ENCODE assay signal across 16 mouse cellular contexts in genomic region chr1:78192217-78192735, GRCm38 (mm10). TPM values are rescaled to one million over a fixed set of nuclear protein-coding genes. Genes with fewer than 3 reads are reported as not detected.
DNase-seq lines count a peak whose midpoint lies in the region; ATAC-seq and TF ChIP-seq lines count a peak whose summit lies in the region.
"Had no signal": no experiment of that assay in that cellular context is flagged by ENCODE, and none has a peak within 500 bp of the region (broad histone marks: within the 10 kb centered on the region; RNA-seq: fewer than 3 reads in every experiment).

No protein-coding gene starts in this region.

- H3K27me3 ChIP-seq in embryonic facial prominence, embryonic 10.5 days (replicated peaks; ENCODE audit: low read depth, poor library complexity, severe bottlenecking) = peaks cover 98% of the 10 kb centered on the region
- peaks cover 79% of the 10 kb centered on the region for H3K27me3 ChIP-seq in embryonic facial prominence, embryonic 14.5 days (replicated peaks; ENCODE audit: control insufficient read depth, insufficient read depth, low read length)
- peaks cover 18% of the 10 kb centered on the region for H3K27me3 ChIP-seq in hindbrain, postnatal 0 days (ENCODE audit: insufficient read depth, low read length)

- peak overlapping the region; percentile 65 for H3K4me3 ChIP-seq in embryonic facial prominence, embryonic 10.5 days
- H3K4me3 ChIP-seq in embryonic facial prominence, embryonic 14.5 days (ENCODE audit: low read depth, low read length) = peak overlapping the region; percentile 62
- peak overlapping the region; percentile 51 for H3K4me3 ChIP-seq in hindbrain, postnatal 0 days (ENCODE audit: low read length)
- H3K4me3 ChIP-seq: liver, embryonic 15.5 days had no signal

- 23% methylated on average over 19 of the region's 19 CpGs for WGBS in embryonic facial prominence, embryonic 10.5 days
- 21% methylated on average over 19 of the region's 19 CpGs for WGBS in embryonic facial prominence, embryonic 14.5 days
- 21% methylated on average over 19 of the region's 19 CpGs for WGBS in hindbrain, postnatal 0 days

- no peak for TF ChIP-seq CTCF in hindbrain, postnatal 0 days (IDR thresholded peaks at IDR 0.05; ENCODE audit: low read depth)

- H3K9ac ChIP-seq in embryonic facial prominence, embryonic 14.5 days (ENCODE audit: low read depth, low read length) = peak overlapping the region; percentile 87
- peak overlapping the region; percentile 51 for H3K9ac ChIP-seq in hindbrain, postnatal 0 days (replicated peaks; ENCODE audit: low read length)
- H3K9ac ChIP-seq: liver, embryonic 15.5 days had no signal

- no peaks in the 10 kb centered on the region for H3K9me3 ChIP-seq in embryonic facial prominence, embryonic 10.5 days
- no peaks in the 10 kb centered on the region for H3K9me3 ChIP-seq in embryonic facial prominence, embryonic 14.5 days (ENCODE audit: control insufficient read depth, low read length)
- H3K9me3 ChIP-seq in hindbrain, postnatal 0 days (ENCODE audit: low read length) = no peaks in the 10 kb centered on the region
- H3K9me3 ChIP-seq: liver, embryonic 15.5 days had no signal

- peak overlapping the region; percentile 82 for H3K4me2 ChIP-seq in embryonic facial prominence, embryonic 14.5 days (ENCODE audit: low read depth, low read length)
- H3K4me2 ChIP-seq in hindbrain, postnatal 0 days (ENCODE audit: low read depth, low read length) = peak overlapping the region; percentile 58
- H3K4me2 ChIP-seq: liver, embryonic 15.5 days had no signal

- peaks cover 70% of the 10 kb centered on the region for H3K4me1 ChIP-seq in embryonic facial prominence, embryonic 10.5 days
- H3K4me1 ChIP-seq in embryonic facial prominence, embryonic 14.5 days (ENCODE audit: control insufficient read depth, insufficient read depth, low read length) = no peaks in the 10 kb centered on the region
- no peaks in the 10 kb centered on the region for H3K4me1 ChIP-seq in hindbrain, postnatal 0 days (ENCODE audit: insufficient read depth, low read length)

- ATAC-seq in embryonic facial prominence, embryonic 14.5 days (ENCODE audit: low read depth) = no peak
- ATAC-seq in hindbrain, postnatal 0 days = no peak
- no peak for ATAC-seq in megakaryocyte progenitor cell, adult 5-6 weeks (replicated peaks; ENCODE audit: poor library complexity)
- ATAC-seq: activated CD4-positive, CD25-positive, alpha-beta regulatory T cell, adult 4 months; CD4-positive, CD25-positive, alpha-beta regulatory T cell, adult 4 months; inflammation-experienced regulatory T-cells, adult 6 months had no signal

- peak; percentile 41 for DNase-seq in embryonic facial prominence, embryonic 10.5 days (ENCODE audit: low spot score)
- no peak for DNase-seq in embryonic facial prominence, embryonic 14.5 days (ENCODE audit: low spot score)
- DNase-seq in hindbrain, postnatal 0 days (ENCODE audit: low spot score) = no peak
- DNase-seq in neural tube, embryonic 10.5 days (ENCODE audit: extremely low spot score, low spot score) = peak; percentile 59
- no peak for DNase-seq in retina, embryonic 14.5 days (ENCODE audit: low spot score)
- DNase-seq in cerebellum, postnatal 14 days = no peak
- DNase-seq: lung, postnatal 36 days had no signal

- H3K27ac ChIP-seq in embryonic facial prominence, embryonic 10.5 days (replicated peaks) = peak overlapping the region; percentile 90
- peak overlapping the region; percentile 93 for H3K27ac ChIP-seq in embryonic facial prominence, embryonic 14.5 days (replicated peaks; ENCODE audit: low read depth, low read length)
- peak overlapping the region; percentile 65 for H3K27ac ChIP-seq in hindbrain, postnatal 0 days
- H3K27ac ChIP-seq: liver, embryonic 15.5 days had no signal

- H3K36me3 ChIP-seq in embryonic facial prominence, embryonic 10.5 days (replicated peaks) = no peaks in the 10 kb centered on the region
- peaks cover 8% of the 10 kb centered on the region; the same call in 1 of the 2 replicates for H3K36me3 ChIP-seq in embryonic facial prominence, embryonic 14.5 days (ENCODE audit: control insufficient read depth, insufficient read depth, low read length)
- H3K36me3 ChIP-seq in hindbrain, postnatal 0 days (ENCODE audit: insufficient read depth, low read length) = no peaks in the 10 kb centered on the region
- H3K36me3 ChIP-seq: liver, embryonic 15.5 days had no signal

RNA-seq across cellular contexts. Expression of gene Pax3, which starts 4.7 kb away (rescaled TPM):
- 16.6 and 17.7 TPM in 2 replicates for polyA plus RNA-seq in embryonic facial prominence, embryonic 10.5 days (2016; fragmentation: Nextera tagmentation; extraction: Ambion mirVana)
- 9.4 and 12.4 TPM in 2 replicates for polyA plus RNA-seq in embryonic facial prominence, embryonic 14.5 days (2014; fragmentation: Nextera tagmentation; extraction: Ambion mirVana)
- 8.0 and 11.9 TPM in 2 replicates for total RNA-seq in hindbrain, postnatal 0 days (2014; rRNA removed)
- polyA plus RNA-seq in hindbrain, postnatal 0 days (2015; fragmentation: Nextera tagmentation; extraction: Ambion mirVana) = 14.0 and 14.5 TPM in 2 replicates
- not detected in 2 replicates for total RNA-seq in megakaryocyte progenitor cell, adult 5-6 weeks (2015)
- total RNA-seq in megakaryocyte progenitor cell, adult 5-6 weeks (2017) = not detected in 2 replicates
- total RNA-seq: layer of hippocampus, postnatal 14 days had no signal
- polyA plus RNA-seq: CD4-positive, CD25-positive, alpha-beta regulatory T cell, adult 4 months; frontal cortex, adult 2 months; inflammation-experienced regulatory T-cells, adult 6 months; small intestine, adult 2 months; stomach, embryonic 14.5 days had no signal

Comparison
In these comparisons a context has a peak if more than half of its experiments do, and no peak if none do; other contexts are left out.
1. DNase-seq: peak in embryonic facial prominence, embryonic 10.5 days (single experiment) and neural tube, embryonic 10.5 days (single experiment); none in embryonic facial prominence, embryonic 14.5 days (single experiment), hindbrain, postnatal 0 days (single experiment), retina, embryonic 14.5 days (single experiment) and cerebellum, postnatal 14 days (0 of 2).
2. Peak in every context shown above with its lines, with median percentiles within 50 percentile points of each other: H3K27ac ChIP-seq and H3K4me3 ChIP-seq.